Mouse (Mus musculus): ENCODE measurements at regions not wholly inside any gene's neighbourhood (a gene's known extent, or its start where the extent isn't known, plus 50 kb on each side); places are given as distances from the start of the nearest gene placed in this dataset.
"Not testable (repeated sequence)": the region's sequence is repeated elsewhere in the genome, so short reads cannot be mapped to it uniquely, and the experiment has no call there.

GRCm38 (mm10) chr4:27384941-27385340 lies 1038.2 kb upstream of the Manea start:
- H3K9me3 ChIP-seq; ATAC-seq (replicated peaks); H3K36me3 ChIP-seq; H3K27ac ChIP-seq (replicated peaks); H3K4me3 ChIP-seq; H3K9ac ChIP-seq (replicated peaks); H3K4me2 ChIP-seq (replicated peaks); H3K27me3 ChIP-seq; H3K4me1 ChIP-seq: not testable (repeated sequence)
- 91% methylated on average over 5 of the region's 5 CpGs for WGBS

GRCm38 (mm10) chr4:27346892-27347291 lies 1000.2 kb upstream of the Manea start:
- Histone ChIP-seq H3K36me3 (no peaks in the 10 kb centered on the region), H3K27me3 (no peaks in the 10 kb centered on the region), H3K4me2 (replicated peaks) (no peak overlapping the region), H3K9ac (replicated peaks) (no peak overlapping the region), H3K4me3 (no peak overlapping the region), H3K9me3 (no peaks in the 10 kb centered on the region), H3K4me1 (no peaks in the 10 kb centered on the region), H3K27ac (replicated peaks) (no peak overlapping the region)
- no peak for ATAC-seq (replicated peaks)

GRCm38 (mm10) chr4:27333279-27333678 lies 986.6 kb upstream of the Manea start:
- no peak overlapping the region for H3K4me3 ChIP-seq
- WGBS, result 95% methylated on average over 3 of the region's 3 CpGs
- no peak overlapping the region for H3K9ac ChIP-seq (replicated peaks)
- H3K4me2 ChIP-seq (replicated peaks), result no peak overlapping the region
- no peak for ATAC-seq (replicated peaks)
- H3K36me3 ChIP-seq, result no peaks in the 10 kb centered on the region
- no peak overlapping the region for H3K27ac ChIP-seq (replicated peaks)
- H3K27me3 ChIP-seq, result no peaks in the 10 kb centered on the region
- H3K9me3 ChIP-seq, result no peaks in the 10 kb centered on the region
- no peaks in the 10 kb centered on the region for H3K4me1 ChIP-seq
